Mouse (Mus musculus) adipose tissue, adult 10 weeks (tissue): ENCODE data around the gene Parp2. TPM values are rescaled to one million over a fixed set of nuclear protein-coding genes. Genes with fewer than 3 reads are reported as not detected.

Experiments
- polyA plus RNA-seq: library from polyadenylated mRNA; stranded (reverse); fragments of 350-450 nt; fragmentation: Illumina TruSeq; extraction: RNeasy Lipid Tissue Mini Kit (QIAGEN cat#74804); gene quantifications from one replicate; pipeline ENCODE4 v1.2.3, GENCODE M21; 2014; ENCODE audit warnings: low read depth, low replicate concordance

Gene Parp2
- polyA plus RNA-seq, result 33.7 TPM

GRCm38 (mm10) chr14:50807487-50808072 lies at the start of gene Parp2, which contains the start of gene Ccnb1ip1:
TSS of gene Parp2 (plus strand) at chr14:50807841.
TSS of gene Ccnb1ip1 (minus strand) at chr14:50807732.

GRCm38 (mm10) chr14:50785251-50785637 lies 22.4 kb upstream of the Parp2 start, which contains the start of gene Ttc5:
TSS of gene Ttc5 (minus strand) at chr14:50785519.

GRCm38 (mm10) chr14:50869889-50870804 lies 62.5 kb downstream of the Parp2 start, which contains the start of gene Tep1:
TSS of gene Tep1 (minus strand) at chr14:50870560.

Other genes with a start within 250 kb of the Parp2 start
- not detected for gene Olfr744, start 193.0 kb upstream of the Parp2 start, polyA plus RNA-seq
- not detected for gene Olfr745, start 168.5 kb upstream of the Parp2 start, polyA plus RNA-seq
- gene Olfr746, start 160.8 kb upstream of the Parp2 start, polyA plus RNA-seq, result not detected
- gene Olfr747, start 114.6 kb upstream of the Parp2 start, polyA plus RNA-seq, result not detected
- not detected for gene Olfr748, start 100.5 kb upstream of the Parp2 start, polyA plus RNA-seq
- gene Olfr749, start 62.7 kb upstream of the Parp2 start, polyA plus RNA-seq, result not detected
- gene Ttc5, start 22.3 kb upstream of the Parp2 start, polyA plus RNA-seq, result 33.6 TPM
- gene Ccnb1ip1, start 109 bp upstream of the Parp2 start, polyA plus RNA-seq, result not detected
- gene Tep1, start 62.7 kb downstream of the Parp2 start, polyA plus RNA-seq, result 28.4 TPM
- gene Klhl33, start 89.7 kb downstream of the Parp2 start, polyA plus RNA-seq, result 1.9 TPM
- 66.1 TPM for gene Osgep, start 117.1 kb downstream of the Parp2 start, polyA plus RNA-seq
- gene Apex1, start 117.1 kb downstream of the Parp2 start, polyA plus RNA-seq, result 65.9 TPM
- gene Pip4p1, start 123.0 kb downstream of the Parp2 start, polyA plus RNA-seq, result 62.6 TPM
- gene Pnp, start 123.2 kb downstream of the Parp2 start, polyA plus RNA-seq, result 85.6 TPM
- 94.9 TPM for gene Gm49342, start 136.7 kb downstream of the Parp2 start, polyA plus RNA-seq
- gene Pnp2, start 148.2 kb downstream of the Parp2 start, polyA plus RNA-seq, result 6.4 TPM
- gene Rnase10, start 199.9 kb downstream of the Parp2 start, polyA plus RNA-seq, result 2,147 TPM
- 2,038 TPM for gene Rnase9, start 234.0 kb downstream of the Parp2 start, polyA plus RNA-seq
- 24.1 TPM for gene Rnase11, start 242.3 kb downstream of the Parp2 start, polyA plus RNA-seq
- gene Rnase12, start 249.8 kb downstream of the Parp2 start, polyA plus RNA-seq, result 742 TPM